Mouse (Mus musculus): ENCODE results near the gene Galnt11. TPM values are rescaled to one million over a fixed set of nuclear protein-coding genes. Genes with fewer than 3 reads are reported as not detected.

Galnt11 gene
- polyA plus RNA-seq, 1 experiment from 2014 or later, result 37.7 TPM

Other genes with a start within 250 kb of the Galnt11 start
- gene Prkag2, start 121.3 kb upstream of the Galnt11 start, polyA plus RNA-seq (2014; fragmentation: Nextera tagmentation; extraction: Ambion mirVana), result 84.6 and 101 TPM in 2 replicates
- gene Galntl5, start 40.4 kb upstream of the Galnt11 start, polyA plus RNA-seq (2014; fragmentation: Nextera tagmentation; extraction: Ambion mirVana), result not detected in 2 replicates
- not detected in 2 replicates for gene E130116L18Rik, start 1.2 kb downstream of the Galnt11 start, polyA plus RNA-seq (2014; fragmentation: Nextera tagmentation; extraction: Ambion mirVana)